Comparison of ENCODE assay signal across 7 mouse cellular contexts in genomic region chr14:45220090-45220956, GRCm38 (mm10). TPM values are rescaled to one million over a fixed set of nuclear protein-coding genes. Genes with fewer than 3 reads are reported as not detected.
A peak's percentile ranks its signal among the peaks of the same experiment; 100 is the strongest.
DNase-seq lines count a peak whose midpoint lies in the region; ATAC-seq and TF ChIP-seq lines count a peak whose summit lies in the region.

Txndc16 (minus strand) TSS chr14:45220328.

- DNase-seq in adrenal gland, postnatal 25 days, result peak; percentile 82
- peak; percentile 86 to 88 for DNase-seq in heart, adult 2 months
- peak; percentile 80 for DNase-seq in kidney, adult 2 months
- peak; percentile 81 for DNase-seq in limb, embryonic 11.5 days (ENCODE audit: low spot score)

- peak within 1 kb of the TSS; percentile 71 for H3K4me3 ChIP-seq in embryonic facial prominence, embryonic 12.5 days
- H3K4me3 ChIP-seq in heart, adult 2 months, result peak within 1 kb of the TSS; percentile 57
- peak within 1 kb of the TSS; percentile 87 for H3K4me3 ChIP-seq in kidney, adult 2 months (ENCODE audit: insufficient read depth, low read depth, low read length)
- peak within 1 kb of the TSS; percentile 76 for H3K4me3 ChIP-seq in limb, embryonic 11.5 days (ENCODE audit: low read depth, low read length)
- H3K4me3 ChIP-seq in midbrain, embryonic 13.5 days (replicated peaks), result peak within 1 kb of the TSS; percentile 96
- H3K4me3 ChIP-seq in small intestine, adult 2 months (ENCODE audit: low read depth, low read length), result peak within 1 kb of the TSS; percentile 84

- TF ChIP-seq POLR2A in heart, adult 2 months (IDR thresholded peaks at IDR 0.05; ENCODE audit: insufficient read depth, low read depth, low read length), result no peak
- no peak for TF ChIP-seq POLR2A in kidney, adult 2 months (IDR thresholded peaks at IDR 0.05; ENCODE audit: low read depth, low read length)
- no peak for TF ChIP-seq POLR2A in small intestine, adult 2 months (IDR thresholded peaks at IDR 0.05; ENCODE audit: low read depth, low read length)

- under 1% methylated on average over 46 of the region's 59 CpGs for WGBS in embryonic facial prominence, embryonic 12.5 days
- WGBS in heart, adult 2 months, result under 1% methylated on average over 59 of the region's 59 CpGs
- WGBS in kidney, adult 2 months, result under 1% methylated on average over 59 of the region's 59 CpGs
- WGBS in limb, embryonic 11.5 days, result under 1% methylated on average over 48 of the region's 59 CpGs
- WGBS in midbrain, embryonic 13.5 days, result under 1% methylated on average over 57 of the region's 59 CpGs
- under 1% methylated on average over 59 of the region's 59 CpGs for WGBS in small intestine, adult 2 months

- peaks cover 6% of the 10 kb centered on the region; the same call in 1 of the 2 replicates for H3K4me1 ChIP-seq in embryonic facial prominence, embryonic 12.5 days
- H3K4me1 ChIP-seq in heart, adult 2 months (ENCODE audit: control insufficient read depth, insufficient read depth, low read length), result no peaks in the 10 kb centered on the region
- H3K4me1 ChIP-seq in kidney, adult 2 months (ENCODE audit: control insufficient read depth, insufficient read depth, low read length), result no peaks in the 10 kb centered on the region
- H3K4me1 ChIP-seq in limb, embryonic 11.5 days (ENCODE audit: control insufficient read depth, insufficient read depth, low read length), result no peaks in the 10 kb centered on the region
- H3K4me1 ChIP-seq in midbrain, embryonic 13.5 days (replicated peaks), result peaks cover 26% of the 10 kb centered on the region
- H3K4me1 ChIP-seq in small intestine, adult 2 months (ENCODE audit: control insufficient read depth, insufficient read depth, insufficient read length, low read length), result peaks cover 2% of the 10 kb centered on the region; the same call in 1 of the 2 replicates

- peak; percentile 44 for ATAC-seq in embryonic facial prominence, embryonic 12.5 days (ENCODE audit: insufficient number of reproducible peaks, insufficient read depth, low FRiP score, low TSS enrichment)
- ATAC-seq in limb, embryonic 11.5 days (ENCODE audit: insufficient number of reproducible peaks, low FRiP score, low TSS enrichment, low read depth), result peak; percentile 15
- ATAC-seq in midbrain, embryonic 13.5 days, result peak; percentile 59

- peak within 1 kb of the TSS; percentile 94 for H3K27ac ChIP-seq in embryonic facial prominence, embryonic 12.5 days
- peak within 1 kb of the TSS; percentile 71 for H3K27ac ChIP-seq in heart, adult 2 months
- no peak within 1 kb of the TSS for H3K27ac ChIP-seq in kidney, adult 2 months (ENCODE audit: insufficient read depth, low read depth, low read length)
- H3K27ac ChIP-seq in limb, embryonic 11.5 days (replicated peaks; ENCODE audit: low read depth, low read length), result peak within 1 kb of the TSS; percentile 87
- H3K27ac ChIP-seq in midbrain, embryonic 13.5 days, result peak within 1 kb of the TSS; percentile 98
- H3K27ac ChIP-seq in small intestine, adult 2 months (ENCODE audit: insufficient read depth, low read depth, low read length), result peak within 1 kb of the TSS; percentile 42; the same call in 1 of the 2 replicates

- no peaks in the 10 kb centered on the region for H3K9me3 ChIP-seq in embryonic facial prominence, embryonic 12.5 days
- H3K9me3 ChIP-seq in limb, embryonic 11.5 days (ENCODE audit: control insufficient read depth, low read length), result no peaks in the 10 kb centered on the region
- H3K9me3 ChIP-seq in midbrain, embryonic 13.5 days, result no peaks in the 10 kb centered on the region

- intact Hi-C loops in heart, adult 2 months (cut with DNase I), result loop anchor here (5.0 to 10.0 kb wide), 2 partner anchors 97 to 434 kb away; partner anchors contain the start of genes Ddhd1 and Ero1l

- H3K79me2 ChIP-seq in heart, adult 2 months (replicated peaks; ENCODE audit: control insufficient read depth, insufficient read depth, low read length), result no peaks in the 10 kb centered on the region

- peak within 1 kb of the TSS; percentile 87 for H3K9ac ChIP-seq in embryonic facial prominence, embryonic 12.5 days
- peak within 1 kb of the TSS; percentile 80 for H3K9ac ChIP-seq in heart, adult 2 months (ENCODE audit: low read depth, low read length)
- H3K9ac ChIP-seq in limb, embryonic 11.5 days (ENCODE audit: low read length), result peak within 1 kb of the TSS; percentile 85
- H3K9ac ChIP-seq in midbrain, embryonic 13.5 days (replicated peaks), result peak within 1 kb of the TSS; percentile 97

- no peaks in the 10 kb centered on the region for H3K36me3 ChIP-seq in embryonic facial prominence, embryonic 12.5 days
- H3K36me3 ChIP-seq in heart, adult 2 months (ENCODE audit: control insufficient read depth, insufficient read depth, low read length), result no peaks in the 10 kb centered on the region
- no peaks in the 10 kb centered on the region for H3K36me3 ChIP-seq in kidney, adult 2 months (ENCODE audit: control insufficient read depth, insufficient read depth, low read length)
- no peaks in the 10 kb centered on the region for H3K36me3 ChIP-seq in limb, embryonic 11.5 days (ENCODE audit: control insufficient read depth, insufficient read depth, low read length)
- H3K36me3 ChIP-seq in midbrain, embryonic 13.5 days, result no peaks in the 10 kb centered on the region
- H3K36me3 ChIP-seq in small intestine, adult 2 months (ENCODE audit: control insufficient read depth, insufficient read depth, low read length), result no peaks in the 10 kb centered on the region

- H3K27me3 ChIP-seq in embryonic facial prominence, embryonic 12.5 days, result no peaks in the 10 kb centered on the region
- H3K27me3 ChIP-seq in heart, adult 2 months (ENCODE audit: control insufficient read depth, insufficient read depth, low read length), result no peaks in the 10 kb centered on the region
- H3K27me3 ChIP-seq in kidney, adult 2 months (replicated peaks; ENCODE audit: control insufficient read depth, insufficient read depth, low read length), result no peaks in the 10 kb centered on the region
- no peaks in the 10 kb centered on the region for H3K27me3 ChIP-seq in limb, embryonic 11.5 days (ENCODE audit: control insufficient read depth, insufficient read depth, low read length)
- H3K27me3 ChIP-seq in midbrain, embryonic 13.5 days, result no peaks in the 10 kb centered on the region
- H3K27me3 ChIP-seq in small intestine, adult 2 months (ENCODE audit: control insufficient read depth, insufficient read depth, low read length), result no peaks in the 10 kb centered on the region

- no peak for TF ChIP-seq EP300 in heart, adult 2 months (IDR thresholded peaks at IDR 0.05; ENCODE audit: insufficient read depth, low read depth, low read length)

- TF ChIP-seq CTCF in heart, adult 2 months (IDR thresholded peaks at IDR 0.05), result no peak
- no peak for TF ChIP-seq CTCF in kidney, adult 2 months (conservative IDR thresholded peaks at IDR 0.05; ENCODE audit: insufficient read depth, insufficient read length, low read depth, low read length)
- no peak for TF ChIP-seq CTCF in small intestine, adult 2 months (IDR thresholded peaks at IDR 0.05; ENCODE audit: extremely low read depth, insufficient read length, insufficient replicate concordance, low read depth, low read length)

- peak within 1 kb of the TSS; percentile 88 for H3K4me2 ChIP-seq in embryonic facial prominence, embryonic 12.5 days (replicated peaks)
- peak within 1 kb of the TSS; percentile 93 for H3K4me2 ChIP-seq in limb, embryonic 11.5 days (ENCODE audit: low read depth, severe bottlenecking)
- H3K4me2 ChIP-seq in midbrain, embryonic 13.5 days (replicated peaks), result peak within 1 kb of the TSS; percentile 68

RNA-seq across cellular contexts. Expression of gene Txndc16, which starts in this region (rescaled TPM):
- 19.7 and 27.8 TPM in 2 replicates for total RNA-seq in adrenal gland, postnatal 25 days (2021)
- 18.4 and 21.4 TPM in 2 replicates for polyA plus RNA-seq in embryonic facial prominence, embryonic 12.5 days (2016; fragmentation: Nextera tagmentation; extraction: Ambion mirVana)
- total RNA-seq in heart, adult 2 months (2021), result 10 to 100 TPM; 11.2 to 12.3 TPM
- polyA plus RNA-seq in heart, adult 2 months (2012; rRNA removed), result 5.2 and 6.9 TPM in 2 replicates
- 6.1 and 6.6 TPM in 2 replicates for polyA plus RNA-seq in kidney, adult 2 months (2012; rRNA removed)
- 14.1 and 16.0 TPM in 2 replicates for polyA plus RNA-seq in limb, embryonic 11.5 days (2014; fragmentation: Nextera tagmentation; extraction: Ambion mirVana)
- polyA plus RNA-seq in midbrain, embryonic 13.5 days (2015; fragmentation: Nextera tagmentation; extraction: Ambion mirVana), result 29.9 and 30.5 TPM in 2 replicates
- polyA plus RNA-seq in small intestine, adult 2 months (2012; rRNA removed), result 0.90 and 1.4 TPM in 2 replicates
